Mouse (Mus musculus): ENCODE measurements around the gene Tbc1d22a.
"Not testable (repeated sequence)": the region's sequence is repeated elsewhere in the genome, so short reads cannot be mapped to it uniquely, and the experiment has no call there.

Tbc1d22a gene

DNA sequence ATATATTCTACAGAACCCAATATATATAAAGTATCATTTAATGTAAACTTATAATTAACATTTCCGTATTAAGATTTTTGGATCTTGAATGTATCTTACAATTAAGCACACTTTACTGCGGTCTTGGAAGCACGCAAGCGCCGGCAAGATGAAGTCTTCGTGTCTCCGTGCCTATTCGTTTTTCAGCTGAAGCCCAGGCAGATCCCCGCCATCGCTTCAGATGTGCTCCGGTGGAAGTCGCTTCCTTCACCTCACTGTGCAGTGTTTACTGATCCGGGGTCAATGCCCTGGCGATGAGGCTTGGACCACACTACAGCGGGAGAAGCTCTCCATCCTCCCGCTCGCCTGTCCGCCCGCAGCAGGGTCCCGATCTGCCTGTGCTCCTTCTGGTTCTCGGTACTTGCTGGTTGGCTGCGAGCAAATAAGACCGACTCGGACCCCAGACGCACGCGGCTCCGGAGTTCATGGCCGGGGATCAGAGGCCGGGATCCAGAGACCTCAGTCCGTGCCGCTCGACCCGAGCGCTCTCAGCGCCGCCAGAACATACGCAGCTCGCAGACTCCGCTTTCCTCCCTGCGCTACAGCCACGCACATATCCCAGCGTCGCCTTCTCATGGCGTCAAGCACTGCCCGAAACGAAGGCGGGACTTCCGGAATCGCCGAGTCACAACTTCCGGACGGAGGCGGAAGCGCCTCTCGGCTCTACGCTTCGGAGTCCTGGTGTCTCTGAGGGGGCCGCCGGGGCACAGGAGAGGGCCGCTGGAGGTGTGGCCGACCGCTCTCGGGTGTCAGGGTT is at the start of gene Tbc1d22a:
TSS of gene Tbc1d22a (plus strand) at position 707 of the 796 bp plus-strand sequence.
- peak; percentile 93 for DNase-seq (ENCODE audit: low read depth, low spot score)

DNA sequence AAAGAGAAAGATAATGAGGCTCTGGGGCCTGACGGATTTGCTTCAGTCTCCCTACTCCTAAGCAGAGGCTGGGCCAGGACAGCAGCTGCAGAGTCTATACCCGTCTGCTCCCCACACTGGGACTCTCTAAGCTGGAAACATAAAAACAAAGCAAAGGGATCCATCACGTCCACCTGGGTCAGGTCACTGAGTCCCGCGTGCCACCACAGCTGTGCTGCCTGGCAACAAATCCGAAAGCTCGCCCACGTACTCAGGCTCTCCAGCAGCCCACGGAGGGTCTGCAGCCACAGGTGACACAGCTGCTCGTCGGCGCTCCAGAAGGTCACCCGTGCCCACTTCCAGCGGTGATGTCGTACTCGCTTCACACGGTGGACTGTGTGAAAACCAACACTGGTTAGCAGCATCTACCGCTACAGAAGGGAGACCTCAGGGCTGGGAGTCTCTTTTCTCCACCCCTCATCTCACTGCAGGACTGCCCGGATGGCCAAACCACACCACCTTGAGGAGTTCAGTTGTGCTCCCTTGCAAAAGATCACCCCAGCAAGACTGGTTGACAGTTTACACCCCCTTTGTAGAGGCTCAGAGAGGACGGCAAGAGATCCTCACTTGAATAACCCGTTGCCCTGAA is 49.4 kb upstream of the Tbc1d22a start:
- DNase-seq (ENCODE audit: low read depth, low spot score), result no peak

DNA sequence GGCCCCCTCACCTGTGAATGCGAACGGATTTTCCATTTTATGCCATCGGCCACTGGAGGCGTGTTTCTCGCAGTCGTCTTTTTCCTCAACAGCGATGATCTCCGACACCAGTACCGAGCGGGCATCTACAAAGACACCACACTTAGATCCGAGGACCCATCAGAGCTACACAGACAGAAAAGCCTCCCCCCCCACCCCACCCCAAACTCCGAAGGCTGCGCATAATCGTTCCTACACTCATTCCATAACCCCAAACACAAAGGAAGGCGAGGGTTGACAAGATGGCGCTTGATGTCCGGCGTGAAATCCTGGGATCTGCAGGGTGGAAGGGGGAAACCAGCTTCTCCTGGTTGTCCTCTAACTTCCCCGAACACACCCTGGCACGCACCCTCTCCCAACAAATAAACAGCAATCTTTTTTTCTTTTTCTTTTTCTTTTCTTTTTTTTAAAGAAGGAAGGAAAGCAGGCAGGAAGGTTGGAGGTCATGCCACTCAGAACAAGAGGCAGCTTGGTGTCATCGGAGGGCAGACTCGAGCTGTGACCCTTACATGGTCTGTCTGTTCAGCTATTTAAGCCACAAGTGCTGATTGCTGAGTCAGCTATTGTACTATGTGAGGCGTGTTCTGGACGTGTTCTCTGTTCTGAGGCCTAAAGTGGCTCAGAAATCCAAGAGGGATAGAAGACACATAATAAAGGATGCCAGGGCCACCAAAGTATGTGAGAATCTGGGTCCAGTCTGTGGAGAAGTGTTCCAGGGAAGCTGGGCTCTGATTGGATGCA is 48.3 kb upstream of the Tbc1d22a start:
- DNase-seq (ENCODE audit: low read depth, low spot score), result no peak

DNA sequence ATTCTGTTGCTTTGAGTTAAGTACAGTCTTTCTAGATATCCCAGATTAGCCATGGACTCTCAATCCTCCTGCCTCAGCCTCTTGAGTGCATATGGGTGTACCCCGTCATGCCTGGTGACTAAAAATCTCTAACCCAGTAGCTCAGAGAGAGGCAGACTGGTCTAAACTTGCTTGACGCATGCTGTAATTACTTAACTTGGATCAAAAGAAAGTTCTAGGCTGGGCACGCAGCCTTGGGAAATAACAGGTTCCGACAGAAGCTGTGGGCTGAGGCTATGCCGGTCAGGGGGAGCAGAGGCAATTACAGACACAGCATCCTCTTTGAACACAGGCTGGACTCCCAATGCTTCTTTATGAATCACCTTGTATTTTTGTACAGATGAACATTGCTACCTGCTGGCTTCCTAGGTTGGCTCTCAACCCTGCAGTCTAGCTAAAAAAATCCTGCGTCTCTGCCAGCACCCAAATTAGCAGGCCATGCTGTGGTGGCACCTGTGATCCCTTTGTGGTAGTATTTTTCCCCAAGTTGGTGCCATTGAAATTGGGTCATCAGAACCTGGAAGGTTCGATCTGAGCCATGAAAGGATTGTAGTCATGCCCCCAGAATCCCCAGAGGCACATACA is 47.1 kb upstream of the Tbc1d22a start:
- no peak for DNase-seq (ENCODE audit: low read depth, low spot score)

DNA sequence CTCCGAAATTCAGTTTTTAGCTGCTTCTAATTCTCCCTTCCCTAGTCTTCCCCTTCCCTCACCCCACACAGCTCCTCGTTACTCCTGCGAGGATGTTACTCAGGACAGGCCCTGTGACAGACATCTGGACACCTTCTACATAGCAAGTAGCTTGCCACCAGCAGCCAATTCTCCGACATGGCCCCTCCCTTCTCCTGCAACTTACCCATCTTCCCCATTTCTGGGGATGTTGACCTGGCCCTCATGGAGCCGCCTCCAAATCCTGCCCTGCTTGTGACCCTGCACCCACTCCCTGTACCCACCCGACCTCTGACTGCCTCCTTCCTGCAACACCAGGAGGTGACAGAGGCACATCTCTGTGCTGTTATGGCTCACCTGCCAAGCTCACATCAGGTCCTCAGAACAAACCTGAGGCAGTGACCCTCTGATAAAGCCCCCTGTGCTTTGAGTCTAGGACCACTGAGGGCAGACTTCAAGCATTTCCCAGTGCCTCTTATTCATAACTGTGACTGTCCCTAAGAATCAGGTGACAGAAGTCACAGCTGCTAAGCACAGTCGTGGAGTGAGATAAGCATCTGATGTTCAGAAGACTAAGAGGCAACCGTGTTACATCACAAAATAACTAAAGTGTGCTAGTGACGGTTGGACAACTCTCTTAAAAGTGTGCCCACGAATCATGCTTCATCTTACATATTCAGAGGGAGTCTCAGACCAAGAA is 46.3 kb upstream of the Tbc1d22a start:
- DNase-seq (ENCODE audit: low read depth, low spot score), result no peak

DNA sequence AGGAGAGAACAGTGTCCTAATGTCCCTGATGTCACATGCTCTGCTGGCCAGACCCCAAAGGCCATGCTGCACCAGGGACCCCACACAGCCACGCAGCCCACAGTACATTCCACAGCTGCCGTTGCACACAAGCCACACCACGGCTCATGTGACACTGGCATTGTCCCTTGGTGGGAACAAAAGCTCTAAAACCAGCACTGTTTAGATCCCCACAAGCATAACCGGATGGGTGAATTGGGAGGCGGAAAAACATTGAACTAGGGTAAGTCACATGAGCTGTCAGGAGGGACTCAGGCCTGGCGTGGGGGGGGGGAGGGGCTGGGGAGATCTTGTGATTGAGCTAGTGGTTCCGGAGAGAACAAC is 45.8 kb upstream of the Tbc1d22a start:
- peak; percentile 60 for DNase-seq (ENCODE audit: low read depth, low spot score)

DNA sequence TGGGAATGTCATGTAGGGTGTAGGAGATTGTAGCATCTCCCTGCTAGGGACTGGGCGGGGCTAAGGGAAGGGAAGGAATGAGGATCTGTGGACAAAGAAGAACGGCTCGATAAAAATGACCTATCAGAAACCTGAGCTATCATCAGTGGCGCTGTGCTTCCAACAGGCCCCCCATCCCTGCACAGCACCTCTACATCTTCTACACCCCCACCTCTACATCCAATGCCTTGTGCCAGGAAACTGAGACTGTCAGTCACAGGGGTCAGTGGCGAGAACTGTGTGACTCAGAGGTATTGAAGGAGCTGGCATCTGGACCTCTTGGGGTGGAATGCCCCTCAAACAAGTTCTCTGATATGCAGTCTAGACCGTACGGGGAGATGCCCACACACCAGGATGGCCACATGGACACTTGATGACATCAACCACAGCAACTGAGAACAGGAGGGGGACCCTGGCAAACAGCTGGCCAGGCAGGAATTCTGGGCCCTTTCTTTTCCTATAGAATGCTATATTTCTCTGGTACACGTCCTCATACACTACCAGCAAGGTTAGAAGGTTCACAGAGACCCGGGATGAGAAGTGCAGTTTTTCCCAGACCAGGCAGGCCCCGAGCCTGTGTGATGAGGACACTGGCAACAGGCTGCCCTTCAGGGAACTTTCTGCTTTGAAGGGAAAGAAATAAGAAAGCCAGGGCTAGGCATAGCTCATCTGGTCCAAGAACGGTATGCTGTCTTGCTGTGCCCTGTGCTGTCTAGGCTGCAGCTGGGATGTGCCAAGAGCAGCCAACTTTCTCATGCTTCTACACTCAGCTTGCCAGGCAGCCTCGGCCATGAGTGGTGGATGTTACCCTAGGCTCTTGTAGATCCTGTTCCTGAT is 45.1 kb upstream of the Tbc1d22a start:
- DNase-seq (ENCODE audit: low read depth, low spot score), result no peak

DNA sequence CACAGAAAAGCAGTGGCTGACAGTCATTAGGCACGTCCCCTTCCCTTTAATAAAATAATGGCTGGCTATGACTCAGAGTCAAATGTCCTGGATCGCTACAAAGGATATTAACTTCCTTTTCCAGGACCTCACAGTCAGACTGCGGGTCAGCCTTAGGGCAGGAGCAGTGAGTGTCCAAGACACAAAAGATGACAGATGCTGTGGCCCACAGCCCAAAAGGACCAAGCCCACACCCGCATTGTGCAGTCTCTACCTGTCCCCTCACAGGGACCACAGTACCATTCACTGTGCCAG is 44.5 kb upstream of the Tbc1d22a start:
- DNase-seq (ENCODE audit: low read depth, low spot score), result no peak

DNA sequence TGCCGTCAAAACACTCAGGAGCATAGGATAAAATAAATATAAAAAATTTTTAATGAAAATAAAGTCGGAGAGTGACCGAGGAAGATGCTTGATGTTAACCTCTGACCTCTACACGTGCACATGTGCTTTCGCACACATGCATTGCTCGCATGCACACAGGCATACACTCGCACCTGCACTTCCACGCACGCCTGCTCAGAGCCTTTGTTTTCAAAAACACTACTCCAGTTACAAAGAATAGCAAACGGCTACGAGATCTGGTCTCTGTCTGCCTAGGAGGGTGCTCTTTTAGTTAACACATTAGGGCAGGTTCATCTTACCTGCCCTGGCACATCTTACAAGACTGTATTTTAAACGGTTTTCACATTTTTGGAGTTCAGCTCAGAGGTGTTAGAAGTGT is 42.9 kb upstream of the Tbc1d22a start:
- no peak for DNase-seq (ENCODE audit: low read depth, low spot score)

DNA sequence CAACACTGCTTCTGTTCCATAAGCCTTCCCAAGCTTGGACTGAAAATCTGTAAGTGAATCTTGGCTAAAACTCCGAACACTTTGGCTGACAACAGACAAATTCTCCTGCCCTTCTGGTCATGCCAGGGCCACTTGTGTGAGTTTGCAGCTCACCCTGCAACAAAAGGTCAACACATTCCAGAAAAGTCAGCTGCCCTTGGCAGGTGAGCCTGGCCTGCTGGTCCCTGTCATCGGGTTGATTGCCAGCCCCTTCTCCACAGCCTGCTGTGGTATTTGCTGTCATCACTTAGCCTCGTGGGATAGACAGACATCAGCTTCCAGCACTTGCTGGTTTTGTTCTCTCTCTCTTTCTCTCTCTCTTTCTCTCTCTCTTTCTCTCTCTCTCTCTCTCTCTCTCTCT is 42.1 kb upstream of the Tbc1d22a start:
- DNase-seq (ENCODE audit: low read depth, low spot score), result no peak

DNA sequence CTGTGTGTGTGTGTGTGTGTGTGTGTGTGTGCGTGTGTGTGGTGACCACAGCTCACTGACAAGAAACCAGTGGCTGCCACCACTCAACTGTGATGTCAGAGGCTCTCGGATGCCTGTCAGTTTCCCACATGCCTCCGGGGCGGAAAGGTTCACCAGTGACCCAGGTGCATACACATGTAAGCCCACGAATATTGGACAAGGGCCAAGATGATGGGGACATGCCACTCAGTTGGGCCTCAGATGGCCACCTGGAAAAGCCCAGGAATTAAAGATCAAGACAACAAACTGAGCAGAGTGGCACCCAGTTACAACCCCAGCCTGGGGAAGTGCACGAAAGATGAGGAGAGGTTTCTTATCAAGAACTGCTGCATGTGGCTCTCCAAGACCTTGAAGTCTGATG is 41.7 kb upstream of the Tbc1d22a start:
- DNase-seq (ENCODE audit: low read depth, low spot score), result no peak

DNA sequence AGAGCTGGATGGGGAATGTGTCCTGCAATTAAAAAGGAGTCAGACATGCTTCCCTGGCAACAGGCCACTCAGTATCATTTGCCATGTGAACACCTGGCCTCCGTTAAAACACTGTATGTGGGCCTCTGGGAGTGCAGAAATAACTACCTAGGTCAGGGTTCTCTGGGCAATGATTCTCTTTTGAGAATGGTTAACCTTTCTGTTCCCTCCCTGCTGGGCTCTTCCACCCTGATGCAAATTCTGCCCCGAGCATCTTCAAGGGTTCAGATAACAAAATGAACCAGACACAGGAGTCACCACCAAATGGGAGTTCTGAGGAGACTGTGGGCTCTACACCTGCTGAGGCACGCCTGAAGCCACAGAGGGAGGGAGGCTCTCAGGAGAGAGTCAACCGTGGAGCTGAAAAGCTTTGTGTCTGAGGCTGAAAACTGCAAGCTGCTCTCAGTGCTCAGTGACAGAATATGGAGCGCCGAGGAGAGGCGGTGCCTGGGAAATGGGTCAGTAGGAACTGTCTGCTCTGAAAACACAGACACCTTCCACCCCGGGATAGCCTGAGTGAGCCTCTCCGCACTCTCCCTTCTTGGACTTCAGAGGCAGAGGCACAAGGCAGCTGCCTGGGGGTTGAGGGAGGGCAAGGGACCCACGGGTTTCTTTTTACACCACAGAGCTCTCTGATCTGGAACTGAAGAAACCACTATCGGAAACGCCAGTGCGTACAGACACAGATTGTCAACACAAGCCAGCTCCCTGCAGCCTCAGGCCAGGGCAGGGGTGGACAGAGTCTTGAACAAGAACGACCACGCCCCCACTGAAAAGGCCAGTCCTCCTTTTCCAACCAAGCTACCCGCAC is 40.9 kb upstream of the Tbc1d22a start:
- DNase-seq (ENCODE audit: low read depth, low spot score), result no peak

DNA sequence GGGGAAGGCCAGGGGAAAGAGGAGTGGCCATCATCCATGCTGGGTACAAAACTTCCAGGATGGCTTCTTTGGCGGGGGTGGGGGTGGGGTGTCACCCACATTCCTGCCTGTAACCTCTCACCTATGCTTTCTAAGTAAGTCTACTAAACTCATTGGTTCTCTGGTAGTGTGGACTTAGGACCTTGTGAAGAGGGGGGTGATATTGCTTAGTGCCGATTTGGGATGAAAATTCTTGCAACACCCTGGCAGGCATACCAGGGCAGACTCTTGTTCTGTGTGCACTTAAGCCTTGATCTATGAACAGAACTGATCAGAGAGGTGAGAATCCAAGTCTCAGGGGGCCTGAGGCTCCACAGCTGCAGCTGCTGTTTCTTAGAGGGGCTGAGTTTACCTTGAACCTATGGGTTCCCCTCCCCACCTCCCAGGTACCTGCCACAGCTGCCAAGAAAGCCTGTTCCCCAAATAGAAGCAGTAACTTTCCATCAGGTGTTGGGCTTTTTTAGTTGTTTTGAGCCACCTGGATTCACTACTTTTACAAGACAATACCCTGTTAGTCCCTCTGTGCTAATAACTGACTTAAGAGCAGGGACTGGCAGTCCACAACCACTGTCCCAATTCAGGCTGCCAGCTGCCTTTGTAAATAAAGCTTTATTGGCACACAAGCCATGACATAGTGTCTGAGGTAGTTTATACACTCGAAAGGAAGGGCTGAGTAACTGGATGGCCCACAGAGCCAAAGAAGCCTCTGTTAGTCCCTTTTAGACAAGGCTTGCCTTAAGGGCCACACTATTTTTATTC is 38.8 kb upstream of the Tbc1d22a start:
- no peak for DNase-seq (ENCODE audit: low read depth, low spot score)

DNA sequence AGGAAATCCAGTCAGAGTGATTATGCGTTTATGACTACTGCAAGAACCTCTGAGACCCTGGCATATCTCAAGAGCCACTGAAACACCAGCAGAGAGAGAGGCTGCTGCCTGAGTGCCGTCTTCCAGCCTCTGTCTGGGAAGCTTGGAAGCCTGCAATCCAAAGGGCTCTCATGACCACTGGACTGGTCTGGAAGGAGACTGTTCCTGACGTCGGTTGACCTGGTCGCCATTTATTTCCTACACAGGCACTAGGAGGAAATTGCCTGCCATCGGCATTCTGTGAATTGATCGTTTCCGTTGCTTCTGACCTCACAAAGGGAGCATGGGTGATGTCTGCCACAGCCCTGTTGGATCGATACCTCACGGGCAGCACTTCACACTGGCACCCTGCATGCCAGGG is 38.1 kb upstream of the Tbc1d22a start:
- DNase-seq (ENCODE audit: low read depth, low spot score), result no peak

DNA sequence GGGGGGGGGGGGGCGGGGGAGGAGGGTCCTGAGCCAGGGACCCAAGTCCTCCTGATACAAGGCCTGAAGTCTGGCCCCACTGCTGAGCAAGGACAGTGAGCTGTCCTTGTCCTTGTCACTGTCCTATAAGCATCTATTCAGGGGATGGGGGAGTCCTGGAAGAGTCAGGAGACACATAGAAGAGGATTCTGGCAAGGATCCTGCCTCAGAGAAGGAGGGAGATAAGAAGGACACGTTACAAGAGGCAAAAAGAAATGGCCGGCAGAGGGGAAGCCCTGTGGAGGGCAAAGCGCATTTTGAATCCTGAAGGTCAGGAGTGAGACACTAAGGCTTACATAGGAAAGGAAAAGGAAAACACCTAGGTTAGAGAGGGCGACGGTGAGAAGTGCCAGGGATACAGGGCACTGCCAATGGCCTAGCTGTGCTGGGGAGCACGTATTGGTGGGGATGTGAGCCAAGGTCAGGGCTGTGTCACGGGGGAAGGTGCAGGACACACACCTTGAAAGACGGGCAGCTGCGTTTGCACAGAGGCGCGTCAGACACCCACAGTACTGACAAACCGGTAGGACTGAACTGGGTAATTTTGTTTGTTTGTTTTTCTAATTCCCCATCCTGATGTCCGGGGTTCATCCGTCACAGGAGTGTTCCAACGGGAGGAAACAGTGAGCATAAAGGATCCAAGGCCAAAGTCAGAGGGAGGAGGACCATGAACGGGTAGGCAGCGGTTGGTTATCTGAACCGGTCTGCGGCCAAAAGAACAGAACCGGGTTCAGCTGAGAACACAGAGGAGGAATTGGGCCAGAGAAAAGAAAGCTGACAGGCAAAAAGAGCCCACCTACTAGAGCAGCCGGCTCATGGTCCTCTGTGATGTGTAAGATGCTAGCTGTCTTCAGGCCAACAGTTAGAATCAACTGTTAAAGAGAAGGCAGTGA is 37.2 kb upstream of the Tbc1d22a start:
- no peak for DNase-seq (ENCODE audit: low read depth, low spot score)

DNA sequence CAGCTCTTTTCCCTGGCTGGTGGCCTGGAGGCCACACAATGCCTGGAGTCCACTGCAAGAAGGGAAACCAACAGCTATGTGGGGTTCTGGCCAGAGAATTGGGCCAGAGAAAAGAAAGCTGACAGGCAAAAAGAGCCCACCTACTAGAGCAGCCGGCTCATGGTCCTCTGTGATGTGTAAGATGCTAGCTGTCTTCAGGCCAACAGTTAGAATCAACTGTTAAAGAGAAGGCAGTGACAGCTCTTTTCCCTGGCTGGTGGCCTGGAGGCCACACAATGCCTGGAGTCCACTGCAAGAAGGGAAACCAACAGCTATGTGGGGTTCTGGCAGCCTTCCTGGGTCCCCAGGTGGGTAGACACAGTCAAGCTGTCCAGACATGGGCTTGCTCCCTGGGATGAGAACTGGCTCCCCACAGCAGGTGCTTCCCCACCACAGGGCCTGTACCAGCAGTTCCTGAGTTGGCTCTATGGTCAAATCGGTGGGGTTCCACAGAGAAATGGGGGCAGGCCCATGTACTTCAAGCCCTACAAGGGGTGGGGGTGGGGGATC is 36.5 kb upstream of the Tbc1d22a start:
- not testable (repeated sequence) for DNase-seq (ENCODE audit: low read depth, low spot score)

DNA sequence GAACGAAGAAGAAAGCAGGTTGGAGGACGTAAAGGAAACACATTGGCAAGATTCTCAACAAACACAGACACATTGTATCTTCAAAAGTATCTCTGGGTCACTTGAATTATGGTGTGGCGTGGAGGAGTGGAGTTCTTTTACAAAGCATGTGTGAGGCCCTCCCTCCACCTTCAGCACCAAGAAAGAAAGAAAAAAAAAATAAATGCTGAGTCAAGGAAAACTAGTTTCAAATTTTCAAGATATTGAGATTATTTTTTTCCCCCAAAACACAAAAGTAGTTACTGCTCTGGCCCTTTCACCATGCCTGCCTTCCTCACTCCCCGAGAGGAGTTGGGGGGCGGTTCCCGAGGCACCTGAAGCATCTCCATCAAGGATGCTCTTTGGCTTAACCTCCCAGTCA is 35.7 kb upstream of the Tbc1d22a start:
- DNase-seq (ENCODE audit: low read depth, low spot score), result no peak

DNA sequence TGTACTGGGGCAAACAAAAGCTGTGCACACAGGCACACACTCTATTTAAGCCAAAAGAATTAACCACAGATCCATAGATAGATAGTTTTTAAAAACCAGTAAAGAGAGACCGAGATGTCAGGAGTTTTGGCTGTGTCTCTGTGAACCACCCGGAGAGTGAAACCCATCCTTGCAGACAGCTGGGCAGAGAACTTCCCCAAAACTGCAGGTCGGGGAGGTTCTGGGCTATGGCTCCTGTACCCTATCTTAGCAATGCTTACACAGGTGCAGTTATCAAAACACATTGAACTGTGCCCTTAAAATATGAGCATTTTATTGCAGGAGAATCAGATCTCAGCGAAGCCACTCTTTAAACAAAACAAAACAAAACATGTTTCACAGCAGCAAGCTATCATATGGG is 33.8 kb upstream of the Tbc1d22a start:
- no peak for DNase-seq (ENCODE audit: low read depth, low spot score)
